Mouse (Mus musculus): ENCODE results near the gene Coa3.
A peak's percentile ranks its signal among the peaks of the same experiment; 100 is the strongest.

Gene Coa3

DNA sequence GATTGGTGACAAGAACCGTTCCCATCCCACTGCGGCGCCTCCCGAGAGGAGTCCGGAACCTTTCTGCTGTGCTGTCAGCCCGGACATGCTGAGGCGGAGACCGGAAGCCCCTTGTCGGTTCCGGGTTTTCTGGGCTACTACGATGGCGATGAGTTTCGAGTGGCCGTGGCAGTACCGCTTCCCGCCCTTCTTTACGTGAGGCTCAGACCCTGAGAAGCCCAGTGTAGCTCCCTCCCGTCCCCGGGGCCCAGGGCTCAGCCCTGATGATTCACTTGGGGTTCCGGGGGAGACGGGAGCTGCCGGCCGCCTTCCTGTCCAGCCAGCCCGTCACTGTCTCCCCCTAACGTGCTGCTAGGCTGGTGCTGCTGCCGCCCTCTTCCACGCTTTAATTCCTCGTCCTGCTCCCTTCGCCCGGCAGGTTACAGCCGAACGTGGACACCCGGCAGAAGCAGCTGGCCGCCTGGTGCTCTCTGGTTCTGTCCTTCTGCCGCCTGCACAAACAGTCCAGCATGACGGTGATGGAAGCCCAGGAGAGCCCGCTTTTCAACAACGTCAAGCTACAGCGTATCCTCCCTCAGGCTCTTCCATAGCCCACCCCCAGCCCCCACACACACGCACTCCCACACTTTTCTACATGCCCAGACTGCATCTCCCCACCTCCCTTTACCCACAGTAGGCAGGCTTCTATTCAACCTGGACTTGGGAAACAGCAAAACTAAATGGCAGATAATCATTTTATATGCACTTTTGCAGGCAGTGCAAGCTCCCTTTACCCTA lies 25.1 kb downstream of the Coa3 start, which contains the start of gene Vps25:
Gene Vps25, plus strand, starts transcription at position 95 of the 777 bp plus-strand sequence.
- peak; percentile 63 for DNase-seq (ENCODE audit: low read depth, low spot score)

DNA sequence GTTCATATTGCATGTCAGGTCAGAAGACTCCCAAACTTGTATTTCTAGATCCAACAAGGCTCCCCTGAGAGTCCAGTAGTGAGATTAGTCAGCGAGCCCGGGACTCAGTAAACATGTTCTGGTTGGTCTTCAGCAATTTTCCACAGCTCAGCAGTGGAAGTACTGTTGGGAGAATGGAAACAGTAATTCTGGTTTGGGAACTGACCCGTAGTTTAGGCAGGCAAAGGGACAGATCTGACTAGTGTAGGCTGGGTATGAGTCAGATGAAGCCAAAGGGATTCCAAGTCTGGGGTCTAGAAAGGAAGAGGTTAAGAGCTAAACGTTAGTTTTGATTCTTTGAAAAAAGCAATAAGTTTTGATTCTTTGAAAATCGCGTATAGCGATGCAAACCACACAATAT lies 26.0 kb downstream of the Coa3 start:
- DNase-seq (ENCODE audit: low read depth, low spot score): no peak

DNA sequence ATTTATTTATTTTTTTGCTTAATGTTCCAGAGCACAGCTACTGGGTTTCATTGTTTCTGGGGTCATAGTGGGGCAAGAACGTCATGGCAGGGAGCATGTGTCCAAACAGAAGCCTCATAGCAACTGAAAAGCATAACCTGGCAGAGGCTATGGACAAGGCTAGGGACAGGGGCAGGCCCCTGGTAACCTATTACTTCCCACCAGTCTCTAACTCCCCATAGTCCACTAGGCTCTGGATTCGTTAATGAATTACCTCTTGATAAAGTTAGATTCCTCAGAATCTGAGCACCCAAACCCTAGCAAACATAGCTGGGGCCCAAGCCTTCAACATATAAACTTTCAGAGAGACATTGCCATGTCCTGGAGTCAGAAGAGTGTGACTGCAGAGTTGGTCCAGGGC lies 27.9 kb downstream of the Coa3 start:
- no peak for DNase-seq (ENCODE audit: low read depth, low spot score)

DNA sequence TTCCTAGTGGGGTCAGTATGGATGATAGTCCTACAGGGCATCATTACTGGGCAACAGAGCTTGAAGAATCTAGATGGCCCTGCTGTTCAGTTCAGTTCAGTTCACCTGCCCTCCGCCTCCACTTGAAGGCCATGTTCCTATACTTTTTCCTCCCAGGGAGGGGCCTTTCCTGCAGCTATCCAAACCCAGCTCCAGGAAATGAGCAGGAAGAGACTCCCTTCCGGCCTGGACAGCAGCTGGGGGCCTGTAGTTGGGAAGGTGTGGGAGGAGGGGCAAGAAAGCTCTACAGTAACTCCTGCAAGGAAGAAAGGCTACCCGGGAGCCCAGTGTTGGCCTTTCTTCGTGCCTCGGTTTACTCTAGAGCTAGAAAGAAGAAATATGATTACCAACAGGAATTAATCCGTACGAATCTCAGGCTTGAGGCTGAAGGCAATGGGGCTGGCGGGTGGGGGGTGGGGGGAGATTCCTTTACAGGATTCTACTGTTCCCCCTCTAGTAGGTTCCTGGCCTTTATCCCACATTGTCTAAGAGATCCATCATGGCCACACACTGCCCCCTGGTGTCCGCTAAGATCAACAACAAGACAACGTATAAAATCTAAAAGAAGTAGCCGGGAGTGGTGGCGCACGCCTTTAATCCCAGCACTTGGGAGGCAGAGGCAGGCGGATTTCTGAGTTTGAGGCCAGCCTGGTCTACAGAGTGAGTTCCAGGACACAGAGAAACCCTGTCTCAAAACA lies 30.5 kb downstream of the Coa3 start:
- DNase-seq (ENCODE audit: low read depth, low spot score): no peak

DNA sequence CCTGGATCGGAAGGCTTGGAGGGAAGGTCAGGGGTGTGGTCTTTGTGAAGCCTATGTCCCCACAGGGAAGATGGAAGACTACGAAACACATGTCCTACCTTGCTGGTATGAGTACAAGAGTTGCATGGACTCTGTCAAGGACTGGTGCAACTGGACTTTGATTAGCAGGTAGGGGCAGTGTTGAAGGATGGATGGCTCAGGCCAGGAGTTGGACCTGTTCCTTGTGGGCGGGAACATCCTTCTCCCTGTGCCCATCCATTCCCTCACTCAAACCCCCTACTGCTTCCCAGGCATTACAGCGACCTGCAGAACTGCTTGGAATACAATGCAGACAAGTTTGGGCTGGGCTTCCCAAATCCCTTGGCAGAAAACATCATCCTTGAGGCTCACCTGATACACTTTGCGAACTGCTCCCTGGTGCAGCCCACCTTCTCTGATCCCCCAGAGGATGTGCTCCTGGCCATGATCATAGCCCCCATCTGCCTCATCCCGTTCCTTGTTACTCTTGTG lies 31.3 kb downstream of the Coa3 start:
- no peak for DNase-seq (ENCODE audit: low read depth, low spot score)

DNA sequence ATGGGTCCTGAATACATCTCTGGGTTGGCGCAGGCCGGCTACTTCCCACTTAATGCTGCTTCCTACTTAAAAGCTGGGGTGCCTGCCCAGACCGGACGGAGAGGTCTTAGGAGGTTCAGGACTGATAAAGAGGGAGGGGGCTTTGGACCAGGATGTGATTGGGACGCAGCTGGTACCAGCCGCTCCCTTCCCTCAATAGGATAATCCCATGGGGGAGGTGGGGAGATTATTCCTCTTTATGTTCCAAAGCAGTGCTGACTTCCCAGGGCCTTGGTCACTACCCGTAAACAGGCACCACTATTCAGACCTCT lies 32.3 kb downstream of the Coa3 start:
- no peak for DNase-seq (ENCODE audit: low read depth, low spot score)

DNA sequence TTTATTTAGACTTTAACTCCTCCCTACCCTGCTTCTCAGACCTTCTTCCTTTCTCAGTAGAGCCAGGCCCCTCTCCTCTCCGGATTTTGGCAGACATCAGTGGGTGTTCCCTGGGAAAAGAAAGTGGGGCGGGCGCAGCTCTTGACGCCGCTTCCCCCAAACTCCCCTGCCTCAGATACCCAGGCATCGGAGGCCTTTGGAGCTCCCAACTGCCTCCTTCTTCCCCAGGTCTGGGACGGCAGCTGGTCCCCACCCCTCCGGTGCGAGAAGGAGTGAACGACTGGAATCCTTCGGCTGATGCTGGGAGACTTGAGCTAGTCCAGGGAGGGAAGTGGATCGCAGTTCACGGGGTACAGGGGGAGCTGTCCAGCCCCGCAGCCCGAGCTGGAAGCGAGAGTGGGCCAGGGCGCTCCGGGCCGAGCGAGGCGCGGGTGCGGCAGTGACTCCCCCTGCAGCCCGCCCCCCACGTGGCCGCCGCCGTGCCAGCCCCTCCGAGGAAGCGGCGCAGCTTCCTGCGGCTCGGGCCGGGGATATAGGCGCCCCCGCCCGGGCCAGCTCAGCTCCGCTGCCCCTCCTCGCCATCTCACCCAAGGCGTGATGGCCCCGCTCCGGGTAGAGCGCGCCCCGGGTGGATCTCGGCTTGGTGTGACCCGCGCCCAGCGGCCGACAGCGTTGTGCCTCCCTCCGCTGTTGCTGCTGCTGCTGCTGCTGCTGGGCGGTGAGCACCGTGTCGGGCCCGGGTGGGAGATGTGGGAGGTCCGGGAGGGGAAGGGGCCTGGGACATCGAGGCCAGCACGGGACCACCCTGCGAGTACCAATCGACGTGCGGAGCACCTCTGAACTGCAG lies 32.8 kb downstream of the Coa3 start, which contains the start of gene Ramp2:
Gene Ramp2, plus strand, starts transcription at position 174 of the 847 bp plus-strand sequence.
- DNase-seq (ENCODE audit: low read depth, low spot score): no peak

DNA sequence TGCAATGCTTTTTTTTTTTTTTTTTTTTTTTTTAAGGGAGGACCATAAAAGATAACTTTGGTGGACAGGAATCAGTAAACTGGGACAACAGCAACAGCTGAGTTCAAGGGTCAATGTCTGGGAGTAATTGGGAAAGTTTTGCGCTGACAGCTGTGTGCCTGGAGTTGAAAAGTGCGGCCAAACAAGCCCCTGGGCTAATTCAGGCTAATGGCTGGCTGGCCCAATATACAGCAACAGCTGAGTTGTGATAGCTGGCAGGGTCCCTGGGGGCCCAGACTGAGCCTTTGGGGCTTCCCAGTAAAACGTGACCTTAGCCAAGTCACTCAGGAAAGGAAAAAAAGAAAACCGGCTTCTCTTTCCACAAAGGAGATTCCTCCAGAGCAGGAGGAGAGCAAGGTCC lies 33.8 kb downstream of the Coa3 start:
- peak; percentile 75 for DNase-seq (ENCODE audit: low read depth, low spot score)

DNA sequence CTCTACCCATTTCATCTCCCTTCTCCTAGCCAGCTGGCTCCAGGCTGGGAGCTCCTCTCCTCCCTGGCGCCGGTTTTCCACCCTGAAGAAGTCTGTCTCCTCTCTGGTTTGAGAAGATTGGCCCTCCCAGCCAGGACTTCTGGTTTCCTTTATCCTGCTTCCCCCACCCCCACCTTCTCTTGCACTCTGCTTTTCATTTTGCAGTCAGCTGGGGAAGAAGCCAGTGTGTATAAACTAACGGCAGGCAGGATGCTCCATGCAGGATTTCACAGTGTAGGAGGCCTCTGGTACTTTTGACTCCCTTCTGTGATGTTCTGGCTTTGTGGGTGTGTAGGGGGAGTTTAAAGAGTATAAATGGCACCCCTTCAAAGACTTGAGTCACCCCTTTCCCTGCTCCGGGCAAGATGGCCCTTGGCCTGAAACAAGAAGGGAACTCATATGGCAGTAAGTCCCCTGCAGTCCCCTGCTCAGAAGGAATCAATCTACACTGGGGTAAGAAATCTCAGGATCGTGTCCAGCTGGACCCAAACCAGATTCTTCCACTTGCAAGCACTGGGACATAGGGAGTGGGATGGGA lies 40.8 kb downstream of the Coa3 start:
- no peak for DNase-seq (ENCODE audit: low read depth, low spot score)

DNA sequence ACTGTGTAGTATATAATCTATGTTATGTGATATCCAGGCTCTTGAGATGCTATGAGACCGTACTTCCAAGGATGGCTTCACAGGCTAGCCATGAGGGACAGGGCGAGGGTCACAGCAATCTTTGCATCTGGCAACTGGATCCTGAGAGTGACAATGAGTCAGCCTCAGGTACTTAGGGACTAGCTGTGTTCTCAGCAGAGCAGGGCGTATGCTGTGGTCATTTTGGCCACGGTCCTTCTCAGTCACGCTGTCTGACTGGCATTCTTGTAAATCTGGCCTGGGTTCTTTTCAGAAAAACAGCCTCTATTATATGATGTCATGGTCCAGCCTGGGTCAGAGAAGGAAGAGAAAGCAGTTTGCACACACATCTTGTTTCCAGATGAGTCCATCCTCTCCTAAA lies 42.1 kb downstream of the Coa3 start:
- DNase-seq (ENCODE audit: low read depth, low spot score): peak; percentile 71

DNA sequence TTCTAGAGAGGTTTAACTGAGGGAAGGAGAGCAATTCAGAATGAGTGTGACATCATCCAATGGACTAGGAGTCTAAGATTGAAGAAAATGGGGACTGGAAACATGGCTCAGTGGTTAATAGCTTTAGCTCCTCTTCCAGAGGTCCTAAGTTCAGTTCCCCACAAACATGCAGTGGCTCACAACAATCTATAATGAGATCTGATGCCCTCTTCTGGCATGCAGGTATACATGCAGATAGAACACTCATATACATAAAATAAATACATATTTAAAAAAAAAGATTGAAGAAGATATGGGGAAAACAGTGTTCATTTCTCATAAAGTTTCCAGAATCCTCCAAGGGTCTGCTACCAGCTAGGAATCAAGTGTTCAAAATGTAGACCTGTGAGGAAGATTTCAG lies 43.5 kb downstream of the Coa3 start:
- DNase-seq (ENCODE audit: low read depth, low spot score): no peak

DNA sequence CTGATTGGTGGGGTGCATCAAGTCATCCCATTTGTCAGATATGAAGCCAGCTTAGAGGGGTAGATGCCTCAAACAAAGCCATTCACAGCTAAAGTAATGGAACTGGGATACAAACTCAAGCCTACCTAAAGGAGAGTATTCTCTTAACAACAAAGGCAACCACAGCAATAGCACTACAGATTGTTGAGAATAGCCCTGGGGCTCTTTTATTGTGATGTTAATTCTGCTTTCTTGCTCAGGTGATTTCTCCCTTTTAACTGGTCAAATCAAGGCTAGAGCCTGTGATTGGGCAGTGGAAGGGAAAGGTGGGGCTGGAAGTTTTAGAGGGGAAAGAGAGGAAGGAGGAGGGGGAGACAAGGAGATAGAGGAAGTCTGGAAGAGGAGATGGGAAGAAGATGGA lies 44.8 kb downstream of the Coa3 start:
- no peak for DNase-seq (ENCODE audit: low read depth, low spot score)

DNA sequence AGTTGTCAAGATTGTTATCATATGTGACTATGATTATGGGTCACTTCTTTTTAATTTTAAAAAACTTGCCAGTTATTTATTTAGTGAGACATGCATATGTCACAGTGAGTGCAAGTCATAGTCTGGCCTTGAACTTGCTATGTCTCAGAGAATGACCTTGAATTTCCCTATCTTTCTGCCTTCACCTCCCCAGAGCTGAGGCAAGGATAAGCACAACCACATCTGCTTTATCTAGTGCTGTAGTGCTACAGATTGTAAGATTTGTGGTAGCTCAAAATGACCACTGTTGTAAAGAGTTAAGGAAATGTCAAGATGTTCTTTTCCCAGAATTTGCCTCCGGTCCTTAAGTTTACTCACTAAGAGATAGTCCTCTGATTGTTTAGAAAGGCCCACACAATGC lies 45.7 kb downstream of the Coa3 start:
- no peak for DNase-seq (ENCODE audit: low read depth, low spot score)

DNA sequence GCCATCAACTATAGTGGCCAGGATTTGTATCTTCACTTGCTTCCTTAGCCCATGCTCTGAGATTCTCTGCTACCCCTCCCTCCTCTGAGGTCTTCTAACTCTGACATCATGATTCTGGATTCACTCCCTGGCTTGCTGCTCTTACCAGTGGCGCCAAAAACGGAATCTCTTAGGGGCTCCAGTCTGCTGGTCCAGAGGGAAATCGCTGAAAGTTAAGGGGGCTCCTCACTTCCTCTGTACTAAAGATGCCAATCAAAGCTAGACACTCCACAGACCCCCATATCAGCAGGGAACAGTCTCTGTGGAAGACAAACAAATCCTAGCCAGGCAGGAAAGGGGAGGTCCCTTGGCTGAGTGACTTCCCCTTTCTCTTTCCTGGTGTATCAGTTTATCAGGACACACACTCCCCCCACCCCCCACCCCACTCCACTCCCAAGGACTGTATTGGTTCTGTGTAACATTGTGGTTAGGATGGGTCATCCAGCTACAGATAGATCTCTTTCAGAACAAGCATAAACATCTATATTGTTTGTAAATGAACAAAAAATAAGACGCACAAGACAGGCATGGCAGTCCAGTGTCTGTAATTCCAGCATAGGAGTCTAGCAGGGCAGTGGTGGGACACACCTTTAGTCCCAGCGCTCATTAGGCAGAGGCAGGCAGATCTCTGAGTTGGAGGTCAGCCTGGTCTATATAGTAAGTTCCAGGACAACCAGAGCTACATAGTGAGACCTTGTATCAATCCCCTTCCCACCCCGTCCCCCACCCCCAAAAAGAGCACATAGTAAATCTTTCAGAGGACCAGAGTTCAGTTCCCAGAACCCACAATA lies 46.7 kb downstream of the Coa3 start:
- DNase-seq (ENCODE audit: low read depth, low spot score): peak; percentile 50

DNA sequence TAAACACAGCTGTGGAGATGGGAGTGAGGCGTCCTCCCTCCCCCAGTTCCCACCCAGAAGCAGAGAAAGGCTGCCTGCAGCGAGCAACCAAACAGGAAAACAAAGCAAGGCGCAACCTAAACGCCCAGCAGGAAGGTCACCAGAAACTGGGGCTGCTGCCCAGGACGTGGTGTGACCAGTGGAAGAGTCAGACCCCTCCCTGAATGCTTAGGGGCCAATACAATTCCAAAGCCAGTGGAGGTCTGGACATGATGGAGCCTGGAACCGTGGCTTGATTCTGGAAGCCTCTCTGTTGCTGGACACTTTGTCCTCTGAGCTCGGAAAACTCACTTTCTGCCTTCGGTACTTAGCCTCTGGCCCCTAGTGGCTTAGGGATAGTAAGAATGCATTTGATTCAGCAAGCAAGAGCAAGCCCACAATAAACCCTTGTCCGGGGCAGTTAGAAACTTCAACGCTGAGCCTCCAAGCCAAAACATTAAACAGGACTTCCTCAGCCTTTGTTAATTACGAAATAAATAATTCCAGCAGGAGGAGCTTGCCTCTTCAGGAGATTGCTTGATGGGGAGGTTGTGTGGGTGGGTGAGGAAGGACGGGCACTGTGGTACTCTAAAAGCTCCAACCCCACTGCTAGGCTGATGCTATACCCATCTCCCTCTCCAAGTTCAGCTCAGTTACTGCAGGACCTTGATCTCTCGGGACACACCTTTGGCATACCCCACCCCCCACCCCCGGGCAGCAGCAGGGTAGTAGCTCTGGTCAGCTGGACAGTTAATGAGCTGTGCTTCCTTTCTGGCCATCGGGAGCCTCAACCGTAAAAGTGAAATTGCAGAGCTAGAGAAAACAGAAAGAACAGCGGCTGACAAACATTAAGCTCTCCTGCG lies 47.7 kb downstream of the Coa3 start:
- DNase-seq (ENCODE audit: low read depth, low spot score): peak; percentile 87

DNA sequence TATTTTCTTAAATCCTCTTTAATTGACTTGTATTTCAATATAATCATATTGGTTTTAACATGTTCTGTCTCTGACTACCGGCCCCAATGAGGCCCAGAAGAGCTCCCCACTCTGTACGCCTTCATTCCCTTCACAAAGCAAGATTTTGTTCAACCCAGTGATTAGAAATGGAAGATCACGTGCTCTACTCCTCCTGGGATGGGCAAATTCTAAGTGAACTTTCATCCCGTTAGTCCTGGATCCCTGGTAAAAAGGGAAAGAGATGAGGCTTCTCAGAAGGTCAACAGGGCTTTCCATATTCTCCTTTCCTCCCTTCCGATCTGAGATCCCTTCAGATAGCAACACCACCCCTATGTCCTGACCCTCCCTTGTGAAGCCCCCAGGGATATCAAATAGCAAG lies 48.4 kb downstream of the Coa3 start:
- no peak for DNase-seq (ENCODE audit: low read depth, low spot score)

DNA sequence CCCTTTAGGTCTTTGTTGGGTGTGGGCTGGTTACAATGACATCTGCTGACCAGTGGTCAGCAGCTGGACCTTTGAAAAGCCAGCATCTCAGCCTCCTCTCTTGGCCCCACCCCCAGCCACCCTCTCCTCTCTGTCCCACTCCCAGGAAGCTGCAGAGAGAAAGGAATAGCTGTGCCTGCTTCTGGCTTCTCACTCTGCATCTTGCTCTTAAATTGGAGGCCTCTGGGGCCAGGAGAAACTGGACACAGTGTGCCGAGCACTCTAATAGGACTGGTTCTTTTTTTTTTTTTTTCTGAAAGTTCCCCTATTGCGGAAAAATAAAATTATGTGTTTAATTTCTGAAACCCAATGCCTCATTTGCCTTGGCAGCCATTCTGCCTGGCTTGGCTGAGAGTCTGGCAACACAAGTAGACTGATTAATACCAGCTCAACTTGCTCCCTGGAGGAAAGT lies 48.8 kb downstream of the Coa3 start:
- peak; percentile 89 for DNase-seq (ENCODE audit: low read depth, low spot score)

DNA sequence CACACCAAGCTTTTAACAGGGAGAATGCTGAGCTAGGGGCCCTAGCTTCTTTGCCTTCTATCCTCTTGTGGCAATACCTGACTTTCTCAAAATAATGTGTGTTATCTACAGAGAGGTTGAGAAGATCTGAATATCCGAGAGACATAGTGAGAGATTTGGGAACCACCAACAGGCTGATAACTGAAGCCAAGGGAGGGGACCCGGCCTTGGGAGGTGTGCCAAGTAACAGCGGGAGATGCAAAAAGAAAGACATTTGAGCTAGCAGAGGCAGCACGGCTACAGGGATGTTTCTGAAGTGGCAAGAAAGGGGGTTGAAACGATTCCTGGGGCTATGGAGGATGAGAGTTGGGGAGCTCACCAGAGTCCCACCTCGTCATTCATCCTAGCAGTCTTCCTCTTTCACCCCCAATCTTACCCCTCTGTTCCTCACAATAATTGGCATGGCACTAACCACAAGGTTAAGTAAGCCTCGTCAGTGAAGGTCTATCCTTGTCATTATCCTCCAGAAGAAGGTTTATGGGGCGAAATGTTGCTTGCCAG lies 49.5 kb downstream of the Coa3 start:
- DNase-seq (ENCODE audit: low read depth, low spot score): peak; percentile 51

Data from skeletal muscle tissue, adult 2 months (tissue).